Mouse (Mus musculus) bone marrow, adult 2 months (tissue): ENCODE results near the gene 4930432K21Rik.

Source experiments
- CTCF ChIP-seq: fragments of 200-500 bp; IDR thresholded peaks from 2 replicates; pipeline ENCODE4 v1.5.1; 2011; ENCODE audit warnings: low read length, control low read depth; ENCODE audit not compliant: control insufficient read depth, insufficient read depth
- POLR2A ChIP-seq: fragments of 200-500 bp; IDR thresholded peaks from 2 replicates; pipeline ENCODE4 v1.6.1; 2011; ENCODE audit warnings: low read depth, mild to moderate bottlenecking, control low read depth, low read length, borderline replicate concordance; ENCODE audit not compliant: control insufficient read depth

GRCm38 (mm10) chr8:84218143-84218542 lies 70.3 kb downstream of the 4930432K21Rik start:
- TF ChIP-seq CTCF: no peak
- TF ChIP-seq POLR2A: no peak
